Mouse (Mus musculus) hindlimb bud, embryonic 11.5 days (tissue): ENCODE measurements around the gene Stard13.

Source experiments
- DNase-seq: peaks from one replicate; pipeline ENCODE4 v3.0.0-alpha.2; 2012; ENCODE audit warnings: low read depth, low spot score; ENCODE audit errors: extremely low spot score

Stard13 gene

GRCm38 (mm10) chr5:151065228-151065627, 168.4 kb downstream of the Stard13 start:
- DNase-seq: no peak

GRCm38 (mm10) chr5:151061942-151062341, 171.7 kb downstream of the Stard13 start:
- DNase-seq: no peak

- no peak for DNase-seq
Measured at GRCm38 (mm10) chr5:151060476-151060875, 173.2 kb downstream of the Stard13 start.

- DNase-seq: no peak
Measured at GRCm38 (mm10) chr5:151059772-151060171, 173.9 kb downstream of the Stard13 start.

GRCm38 (mm10) chr5:151059352-151059751, 174.3 kb downstream of the Stard13 start:
- DNase-seq: no peak

- no peak for DNase-seq
Measured at GRCm38 (mm10) chr5:151057716-151058115, 175.9 kb downstream of the Stard13 start.

- DNase-seq: no peak
Measured at GRCm38 (mm10) chr5:151056920-151057294, 176.7 kb downstream of the Stard13 start.

- no peak for DNase-seq
Measured at GRCm38 (mm10) chr5:151056255-151056919, 177.2 kb downstream of the Stard13 start.

GRCm38 (mm10) chr5:151055426-151056090, 178.1 kb downstream of the Stard13 start:
- DNase-seq: no peak

GRCm38 (mm10) chr5:151054743-151055114, 178.9 kb downstream of the Stard13 start:
- DNase-seq: no peak

GRCm38 (mm10) chr5:151054100-151054742, 179.4 kb downstream of the Stard13 start:
- no peak for DNase-seq

- DNase-seq: no peak
Measured at GRCm38 (mm10) chr5:151053190-151053589, 180.4 kb downstream of the Stard13 start.

GRCm38 (mm10) chr5:151052331-151052730, 181.3 kb downstream of the Stard13 start:
- DNase-seq: no peak

- no peak for DNase-seq
Measured at GRCm38 (mm10) chr5:151047488-151047887, 186.1 kb downstream of the Stard13 start.

- no peak for DNase-seq
Measured at GRCm38 (mm10) chr5:151046917-151047316, 186.7 kb downstream of the Stard13 start.

GRCm38 (mm10) chr5:151046131-151046530, 187.5 kb downstream of the Stard13 start:
- no peak for DNase-seq

GRCm38 (mm10) chr5:151042911-151043310, 190.7 kb downstream of the Stard13 start:
- DNase-seq: no peak

GRCm38 (mm10) chr5:151037871-151038270, 195.8 kb downstream of the Stard13 start:
- DNase-seq: no peak

- DNase-seq: no peak
Measured at GRCm38 (mm10) chr5:151034715-151035512, 198.7 kb downstream of the Stard13 start.

- no peak for DNase-seq
Measured at GRCm38 (mm10) chr5:151028906-151029305, 204.7 kb downstream of the Stard13 start.

GRCm38 (mm10) chr5:151027171-151027570, 206.5 kb downstream of the Stard13 start:
- DNase-seq: no peak
